Mouse (Mus musculus): ENCODE data around the gene Stfa2l1.
"Not testable (repeated sequence)": the region's sequence is repeated elsewhere in the genome, so short reads cannot be mapped to it uniquely, and the experiment has no call there.

Gene Stfa2l1

DNA sequence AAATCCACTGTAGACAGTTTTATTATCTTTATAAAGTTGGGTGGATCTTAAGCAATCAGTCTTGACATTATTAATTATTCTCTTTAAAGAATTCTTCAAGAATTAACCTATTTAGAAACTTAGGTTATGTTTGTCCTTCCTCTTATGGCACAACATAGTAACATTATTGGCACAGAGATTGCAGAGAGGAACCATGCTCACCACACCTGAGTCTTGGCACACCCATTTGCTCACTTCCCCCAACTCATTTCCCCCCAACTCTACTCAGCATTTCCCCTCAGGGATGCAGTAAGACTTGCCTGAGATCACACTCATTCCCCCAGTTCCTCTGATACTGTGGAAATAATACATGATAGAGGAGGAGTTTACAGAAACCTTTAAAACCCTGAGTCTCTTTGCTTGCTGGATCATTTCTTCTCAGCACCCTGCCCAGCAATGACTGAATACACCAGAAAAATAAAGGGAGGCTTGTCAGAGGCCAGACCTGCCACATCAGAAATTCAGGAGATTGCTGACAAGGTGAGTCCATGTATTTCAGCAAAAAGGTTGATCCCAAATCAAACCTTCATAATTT is at the start of gene Stfa2l1:
Gene Stfa2l1, plus strand, starts transcription at position 410 of the 574 bp plus-strand sequence.
- DNase-seq (ENCODE audit: extremely low read depth, low read depth, low spot score): no peak

GRCm38 (mm10) chr16:36111486-36111885 is 45.1 kb upstream of the Stfa2l1 start:
- DNase-seq (ENCODE audit: extremely low read depth, low read depth, low spot score): not testable (repeated sequence)

DNA sequence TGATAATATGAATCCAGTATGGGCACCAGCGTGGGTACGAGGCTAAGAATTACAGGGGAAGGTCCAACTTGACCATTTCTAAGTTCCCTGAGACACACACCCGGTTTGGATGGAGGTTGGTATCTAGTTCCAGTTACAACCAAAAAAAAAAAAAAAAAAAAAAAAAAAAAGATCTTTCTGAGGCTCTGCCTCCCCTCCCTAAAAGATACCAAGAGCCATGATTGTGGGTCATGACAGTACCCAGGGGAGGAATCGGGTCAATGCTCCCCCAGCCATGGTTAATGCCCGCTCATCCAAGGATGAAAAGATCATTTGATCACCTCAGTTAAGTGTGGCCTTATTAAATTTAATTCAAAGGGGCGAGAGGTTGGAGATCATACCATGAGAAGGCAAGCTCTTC is 40.9 kb upstream of the Stfa2l1 start:
- not testable (repeated sequence) for DNase-seq (ENCODE audit: extremely low read depth, low read depth, low spot score)

DNA sequence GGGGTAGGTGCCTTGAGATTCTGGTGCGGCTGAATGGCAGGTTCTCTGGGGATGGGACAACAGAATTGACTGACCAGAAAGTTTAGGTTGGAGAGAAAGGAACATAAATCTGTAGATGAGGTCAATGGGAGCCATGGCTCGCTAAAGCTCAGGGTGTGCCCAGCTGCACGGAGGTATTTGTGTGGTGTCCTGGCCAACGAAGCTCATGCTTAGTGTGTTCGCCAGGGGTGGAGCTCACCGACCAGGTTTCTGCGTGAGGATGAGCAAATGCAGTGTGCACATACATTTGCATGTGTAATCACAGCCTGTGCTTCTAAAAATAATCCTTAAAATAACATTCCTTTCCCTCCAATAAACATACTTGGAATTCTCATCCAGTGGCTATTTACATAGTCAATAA is 28.5 kb upstream of the Stfa2l1 start:
- no peak for DNase-seq (ENCODE audit: extremely low read depth, low read depth, low spot score)

- no peak for DNase-seq (ENCODE audit: extremely low read depth, low read depth, low spot score)
Observed at GRCm38 (mm10) chr16:36131141-36131540, 25.5 kb upstream of the Stfa2l1 start, which contains the start of gene Csta1. Gene Csta1, minus strand, starts transcription at chr16:36131241.

GRCm38 (mm10) chr16:36138201-36138600 is 18.4 kb upstream of the Stfa2l1 start:
- no peak for DNase-seq (ENCODE audit: extremely low read depth, low read depth, low spot score)

DNA sequence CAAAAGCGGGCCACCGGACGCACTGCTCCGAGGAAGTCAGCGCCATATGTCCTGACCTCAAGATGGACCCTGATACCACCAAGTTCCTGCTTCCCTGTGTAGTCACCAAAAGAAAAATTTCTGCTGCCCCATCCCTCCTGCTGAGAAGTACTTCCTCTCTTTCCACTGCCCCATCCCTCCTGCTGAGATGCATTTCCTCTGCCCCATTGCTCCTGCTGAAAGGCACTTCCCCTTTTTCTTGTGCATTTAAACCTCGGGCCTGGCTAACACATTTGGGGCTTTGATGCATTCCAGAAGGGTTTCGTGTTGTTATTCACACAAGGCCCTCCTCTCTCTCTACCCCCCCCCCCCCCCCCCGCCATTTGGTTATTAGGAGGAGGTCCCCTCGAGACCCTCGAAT is 11.2 kb downstream of the Stfa2l1 start:
- not testable (repeated sequence) for DNase-seq (ENCODE audit: extremely low read depth, low read depth, low spot score)

- DNase-seq (ENCODE audit: extremely low read depth, low read depth, low spot score): no peak
Observed at GRCm38 (mm10) chr16:36176108-36176507, 19.5 kb downstream of the Stfa2l1 start.

- no peak for DNase-seq (ENCODE audit: extremely low read depth, low read depth, low spot score)
Observed at GRCm38 (mm10) chr16:36179910-36180309, 23.3 kb downstream of the Stfa2l1 start.

DNA sequence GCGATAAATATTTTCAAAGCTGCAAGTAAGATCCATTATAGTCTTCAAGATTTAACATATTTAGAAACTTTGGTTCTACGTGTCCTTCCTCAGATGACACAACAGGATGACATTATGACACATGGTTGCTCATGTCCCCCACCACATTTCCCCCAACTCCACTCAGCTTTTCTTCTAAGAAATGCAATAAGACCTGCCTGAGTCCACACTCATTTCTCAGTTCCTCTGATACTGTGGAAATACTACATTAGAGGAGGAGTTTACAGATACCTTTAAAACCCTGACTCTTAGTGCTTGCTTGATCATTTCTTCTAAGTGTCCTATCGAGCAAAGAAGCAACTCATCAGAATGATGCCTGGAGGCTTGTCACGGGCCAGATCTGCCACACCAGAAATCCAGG is 27.3 kb downstream of the Stfa2l1 start, which contains the start of gene Gm5483:
Gene Gm5483, plus strand, starts transcription at position 301 of the 400 bp plus-strand sequence.
- not testable (repeated sequence) for DNase-seq (ENCODE audit: extremely low read depth, low read depth, low spot score)

DNA sequence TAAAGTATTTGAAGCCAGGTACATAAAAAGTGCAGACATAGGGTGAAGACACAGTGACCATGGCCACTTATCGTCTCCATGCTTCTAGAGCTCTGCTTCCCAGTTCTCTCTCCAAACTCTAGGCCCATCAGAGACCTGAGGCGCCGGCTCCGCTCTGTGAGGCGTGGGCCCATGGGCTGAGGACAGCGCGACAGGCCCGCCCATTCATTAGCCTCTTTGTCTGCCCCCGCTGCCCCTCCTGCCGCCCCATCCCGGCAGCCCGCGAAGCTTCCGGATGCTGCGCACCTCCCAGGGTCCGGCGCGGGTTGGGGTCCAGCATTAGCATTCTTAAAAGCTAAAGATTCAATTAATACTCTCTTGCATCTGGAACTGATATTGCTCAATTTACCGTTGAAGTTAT is 42.6 kb downstream of the Stfa2l1 start:
- DNase-seq (ENCODE audit: extremely low read depth, low read depth, low spot score): no peak

DNA sequence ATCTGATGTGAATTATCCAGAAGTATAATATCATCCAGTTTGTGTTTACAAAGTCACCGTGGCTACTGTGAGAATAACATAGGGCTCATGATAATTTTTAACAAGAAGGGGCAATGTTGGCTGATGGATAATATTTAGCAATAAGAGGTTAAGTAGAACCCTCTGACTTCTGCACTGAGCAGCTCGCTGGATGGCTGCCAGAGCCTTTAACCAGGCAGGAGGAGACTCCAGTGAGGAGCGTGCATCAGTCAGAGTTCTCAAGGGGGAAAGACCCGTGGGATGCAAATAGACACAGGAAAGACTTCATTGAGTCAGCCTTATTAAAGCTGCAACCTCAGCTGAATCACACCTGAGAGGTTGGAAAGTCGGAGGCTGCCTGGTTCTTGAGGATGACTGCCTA is 47.2 kb downstream of the Stfa2l1 start:
- DNase-seq (ENCODE audit: extremely low read depth, low read depth, low spot score): no peak

GRCm38 (mm10) chr16:36205684-36206083 is 49.1 kb downstream of the Stfa2l1 start:
- DNase-seq (ENCODE audit: extremely low read depth, low read depth, low spot score): not testable (repeated sequence)

DNA sequence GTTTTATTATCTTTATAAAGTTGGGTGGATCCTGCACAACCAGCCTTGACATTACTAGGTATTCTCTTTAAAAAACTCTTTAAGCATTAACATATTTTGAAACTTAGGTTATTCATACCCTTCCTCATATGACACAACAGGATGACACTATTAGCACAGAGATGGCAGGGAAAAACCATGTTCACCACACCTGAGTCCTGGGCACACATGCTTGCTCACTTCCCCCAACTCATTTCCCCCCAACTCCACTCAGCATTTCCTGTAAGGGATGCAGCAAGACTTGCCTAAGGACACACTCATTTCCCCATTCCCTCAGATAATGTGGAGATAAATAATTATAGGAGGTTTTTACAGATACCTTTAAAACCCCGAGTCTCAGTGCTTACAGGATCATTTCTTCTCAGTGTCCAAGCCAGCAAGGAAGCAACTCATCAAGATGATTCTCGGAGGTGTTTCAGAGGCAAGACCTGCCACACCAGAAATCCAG is 53.4 kb downstream of the Stfa2l1 start, which contains the start of gene Gm5416:
Gene Gm5416, plus strand, starts transcription at position 437 of the 487 bp plus-strand sequence.
- DNase-seq (ENCODE audit: extremely low read depth, low read depth, low spot score): no peak

All from fat pad, adult 2 months (tissue).